Mouse (Mus musculus): ENCODE measurements around the gene Gas2l1. TPM values are rescaled to one million over a fixed set of nuclear protein-coding genes. Genes with fewer than 3 reads are reported as not detected.

The Gas2l1 gene
- polyA plus RNA-seq, 1 experiment from 2014 or later, result 24.9 TPM

DNA sequence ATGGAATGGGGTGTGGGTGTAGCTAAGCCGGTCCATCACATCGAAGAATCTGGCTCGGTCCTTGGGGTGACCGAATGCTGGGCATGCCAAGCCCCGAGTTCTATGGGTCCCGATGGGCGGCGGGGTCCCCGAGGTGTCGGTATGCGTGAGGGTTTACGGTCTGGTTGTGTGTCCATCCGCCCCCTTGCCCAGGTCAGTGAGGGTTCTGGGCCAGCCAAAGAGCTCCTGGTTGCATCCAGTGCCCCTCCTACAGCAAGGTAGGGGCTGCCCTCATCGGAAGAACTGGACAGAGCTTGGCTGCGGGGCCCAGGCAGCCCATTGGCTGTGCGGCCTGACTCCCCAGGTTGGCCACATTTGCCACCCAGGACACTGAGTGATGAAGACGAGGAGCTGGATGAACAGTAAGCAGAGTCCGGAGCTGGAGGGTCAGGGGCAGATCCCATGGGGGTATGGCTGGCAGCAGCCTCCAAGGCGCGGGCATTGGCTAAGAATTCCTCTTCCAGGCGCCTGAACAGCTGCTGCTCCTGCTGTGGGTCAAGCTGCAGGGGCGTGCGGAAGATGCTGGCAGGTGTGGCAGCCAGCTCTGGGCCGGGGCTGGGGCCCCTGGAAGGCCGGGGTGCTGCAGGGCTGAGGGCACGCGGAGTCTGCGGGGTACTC is 4.2 kb downstream of the Gas2l1 start:
- Histone ChIP-seq H3K9ac (replicated peaks; ENCODE audit: low read depth, low read length) (peak overlapping the region; percentile 39; the same call in 1 of the 2 replicates), H3K4me3 (ENCODE audit: low read depth, low read length) (peak overlapping the region; percentile 24; the same call in 1 of the 2 replicates), H3K27ac (ENCODE audit: low read depth, low read length) (no peak overlapping the region), H3K36me3 (ENCODE audit: control insufficient read depth, insufficient read depth, low read length) (peaks cover 10% of the 10 kb centered on the region; the same call in 1 of the 2 replicates), H3K4me2 (ENCODE audit: low read depth, low read length) (peak overlapping the region; percentile 54), H3K9me3 (ENCODE audit: control insufficient read depth, low read length) (no peaks in the 10 kb centered on the region), H3K4me1 (ENCODE audit: control insufficient read depth, insufficient read depth, low read length) (peaks cover 36% of the 10 kb centered on the region), H3K27me3 (ENCODE audit: control insufficient read depth, insufficient read depth, low read length) (peaks cover 49% of the 10 kb centered on the region)
- 47% methylated on average over 27 of the region's 28 CpGs for WGBS
- ATAC-seq (ENCODE audit: low read depth), result no peak

DNA sequence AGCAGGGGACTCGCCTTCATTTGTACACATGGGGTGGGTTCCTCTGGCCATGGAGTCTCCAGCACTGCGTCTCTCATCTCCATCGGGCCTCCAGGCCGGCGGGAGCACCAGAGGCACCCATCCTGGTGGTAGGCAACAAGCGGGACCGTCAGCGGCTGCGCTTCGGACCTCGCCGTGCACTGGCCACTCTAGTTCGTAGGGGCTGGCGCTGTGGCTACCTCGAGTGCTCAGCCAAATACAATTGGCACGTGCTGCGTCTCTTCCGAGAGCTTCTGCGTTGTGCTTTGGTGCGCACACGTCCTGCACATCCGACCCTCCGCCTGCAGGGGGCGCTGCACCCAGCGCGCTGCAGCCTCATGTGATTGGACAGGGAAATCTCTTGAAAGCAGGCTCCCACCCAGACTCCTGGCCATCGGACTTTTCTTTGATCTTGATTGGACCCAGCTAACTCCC is 5.4 kb downstream of the Gas2l1 start:
- no peak overlapping the region for H3K4me3 ChIP-seq (ENCODE audit: low read depth, low read length)
- H3K36me3 ChIP-seq (ENCODE audit: control insufficient read depth, insufficient read depth, low read length), result peaks cover 10% of the 10 kb centered on the region; the same call in 1 of the 2 replicates

DNA sequence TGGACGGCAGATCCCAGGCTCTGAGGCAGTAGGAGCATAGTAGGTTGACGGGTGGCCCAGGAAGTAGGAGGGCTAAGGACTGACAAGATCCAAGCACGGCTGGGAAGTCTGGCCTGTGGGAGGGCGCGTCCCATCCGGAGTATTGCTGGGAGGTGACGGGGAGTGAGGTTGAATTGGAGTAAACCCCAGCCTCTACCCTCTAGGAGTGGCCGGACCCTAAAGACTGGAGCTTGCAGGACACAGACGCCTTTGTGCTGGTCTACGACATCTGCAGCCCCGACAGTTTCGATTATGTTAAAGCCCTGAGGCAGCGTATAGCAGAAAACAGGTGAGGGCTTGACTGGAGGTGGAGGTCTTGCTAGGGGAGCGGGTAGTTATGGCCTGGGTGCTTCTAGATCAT is 5.9 kb downstream of the Gas2l1 start:
- ATAC-seq (ENCODE audit: low read depth), result no peak
- no peak overlapping the region for H3K9ac ChIP-seq (replicated peaks; ENCODE audit: low read depth, low read length)
- H3K36me3 ChIP-seq (ENCODE audit: control insufficient read depth, insufficient read depth, low read length), result peaks cover 10% of the 10 kb centered on the region; the same call in 1 of the 2 replicates
- peaks cover 32% of the 10 kb centered on the region for H3K4me1 ChIP-seq (ENCODE audit: control insufficient read depth, insufficient read depth, low read length)
- no peak overlapping the region for H3K27ac ChIP-seq (ENCODE audit: low read depth, low read length)
- H3K4me3 ChIP-seq (ENCODE audit: low read depth, low read length), result no peak overlapping the region; the same call in 1 of the 2 replicates
- H3K4me2 ChIP-seq (ENCODE audit: low read depth, low read length), result no peak overlapping the region
- H3K27me3 ChIP-seq (ENCODE audit: control insufficient read depth, insufficient read depth, low read length), result peaks cover 49% of the 10 kb centered on the region
- 21% methylated on average over 14 of the region's 14 CpGs for WGBS
- H3K9me3 ChIP-seq (ENCODE audit: control insufficient read depth, low read length), result no peaks in the 10 kb centered on the region

More for the DNA sequence above, 5.4 kb downstream of the Gas2l1 start:
- H3K27me3 ChIP-seq (ENCODE audit: control insufficient read depth, insufficient read depth, low read length), result peaks cover 49% of the 10 kb centered on the region
- H3K9ac ChIP-seq (replicated peaks; ENCODE audit: low read depth, low read length), result no peak overlapping the region
- H3K4me2 ChIP-seq (ENCODE audit: low read depth, low read length), result no peak overlapping the region
- ATAC-seq (ENCODE audit: low read depth), result no peak
- H3K27ac ChIP-seq (ENCODE audit: low read depth, low read length), result no peak overlapping the region
- H3K9me3 ChIP-seq (ENCODE audit: control insufficient read depth, low read length), result no peaks in the 10 kb centered on the region
- 14% methylated on average over 27 of the region's 27 CpGs for WGBS
- H3K4me1 ChIP-seq (ENCODE audit: control insufficient read depth, insufficient read depth, low read length), result peaks cover 36% of the 10 kb centered on the region

DNA sequence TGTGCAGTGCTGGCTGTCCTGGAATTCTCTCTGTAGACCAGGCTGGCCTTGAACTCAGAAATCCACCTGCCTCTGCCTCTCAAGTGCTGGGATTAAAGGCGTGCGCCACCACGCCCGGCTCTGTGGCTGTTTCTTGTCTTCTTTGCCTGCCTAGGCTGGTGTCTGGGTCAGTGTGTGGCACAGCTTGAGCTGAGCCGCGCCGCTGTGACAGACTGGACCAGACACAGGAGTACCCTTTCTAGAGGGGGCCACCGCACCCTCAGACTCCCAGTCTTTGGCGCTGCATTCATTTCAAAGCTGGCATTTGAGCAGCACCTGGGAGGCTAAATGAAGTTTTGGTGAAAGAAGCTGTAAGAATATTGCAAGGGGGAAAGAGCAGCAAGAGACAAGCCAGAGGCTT is 6.3 kb downstream of the Gas2l1 start:
- ATAC-seq (ENCODE audit: low read depth), result no peak
- Histone ChIP-seq H3K9me3 (ENCODE audit: control insufficient read depth, low read length) (no peaks in the 10 kb centered on the region), H3K9ac (replicated peaks; ENCODE audit: low read depth, low read length) (no peak overlapping the region), H3K27ac (ENCODE audit: low read depth, low read length) (no peak overlapping the region), H3K4me1 (ENCODE audit: control insufficient read depth, insufficient read depth, low read length) (peaks cover 28% of the 10 kb centered on the region), H3K4me3 (ENCODE audit: low read depth, low read length) (no peak overlapping the region; the same call in 1 of the 2 replicates), H3K36me3 (ENCODE audit: control insufficient read depth, insufficient read depth, low read length) (peaks cover 10% of the 10 kb centered on the region; the same call in 1 of the 2 replicates), H3K4me2 (ENCODE audit: low read depth, low read length) (no peak overlapping the region), H3K27me3 (ENCODE audit: control insufficient read depth, insufficient read depth, low read length) (peaks cover 49% of the 10 kb centered on the region)
- WGBS, result 32% methylated on average over 9 of the region's 9 CpGs

DNA sequence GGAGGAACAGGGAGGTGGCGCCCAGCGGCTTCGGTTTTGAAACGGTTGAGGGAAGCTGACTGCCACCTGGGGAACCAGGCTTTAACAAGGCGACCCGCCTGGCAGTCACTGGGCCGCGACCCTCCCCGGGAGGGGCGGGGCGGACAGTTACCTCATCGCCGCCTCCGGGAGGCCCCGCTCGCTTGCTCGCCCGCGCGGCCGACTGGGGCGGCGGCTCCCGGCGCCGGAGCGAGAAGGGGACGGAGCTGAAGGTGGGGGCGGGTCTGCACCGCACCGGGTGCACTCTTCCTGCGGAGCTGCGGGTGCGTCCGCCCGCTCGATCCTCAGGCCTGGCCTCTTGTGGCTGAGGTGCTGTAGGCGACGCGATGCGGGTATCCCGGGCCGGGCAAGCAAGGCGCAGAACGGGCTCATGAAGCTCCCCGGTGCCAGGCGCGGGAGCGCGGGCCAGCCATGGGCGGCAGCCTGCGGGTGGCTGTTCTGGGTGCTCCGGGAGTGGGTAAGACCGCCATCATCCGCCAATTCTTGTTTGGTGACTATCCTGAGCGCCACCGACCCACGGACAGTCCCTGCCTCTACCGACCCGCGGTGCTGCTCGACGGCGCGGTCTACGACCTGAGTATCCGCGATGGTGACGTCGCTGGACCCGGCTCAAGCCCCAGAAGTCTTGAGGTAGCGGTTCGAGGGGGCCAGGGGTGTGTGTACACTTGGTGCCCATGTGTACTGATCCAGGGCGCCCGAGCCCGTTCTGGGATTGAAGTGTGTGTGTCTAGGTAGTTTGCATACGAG is 7.1 kb downstream of the Gas2l1 start, which contains the start of gene Rasl10a:
Gene Rasl10a (plus strand): TSS at position 273 of the 786 bp plus-strand sequence.
- Histone ChIP-seq H3K9ac (replicated peaks; ENCODE audit: low read depth, low read length) (peak within 1 kb of the TSS; percentile 53), H3K4me1 (ENCODE audit: control insufficient read depth, insufficient read depth, low read length) (peaks cover 25% of the 10 kb centered on the region), H3K27ac (ENCODE audit: low read depth, low read length) (no peak within 1 kb of the TSS), H3K9me3 (ENCODE audit: control insufficient read depth, low read length) (no peaks in the 10 kb centered on the region), H3K27me3 (ENCODE audit: control insufficient read depth, insufficient read depth, low read length) (peaks cover 44% of the 10 kb centered on the region), H3K4me3 (ENCODE audit: low read depth, low read length) (peak within 1 kb of the TSS; percentile 42), H3K4me2 (ENCODE audit: low read depth, low read length) (peak within 1 kb of the TSS; percentile 79), H3K36me3 (ENCODE audit: control insufficient read depth, insufficient read depth, low read length) (peaks cover 10% of the 10 kb centered on the region; the same call in 1 of the 2 replicates)
- ATAC-seq (ENCODE audit: low read depth), result peak; percentile 15; the same call in 1 of the 2 replicates
- 3% methylated on average over 59 of the region's 77 CpGs for WGBS

DNA sequence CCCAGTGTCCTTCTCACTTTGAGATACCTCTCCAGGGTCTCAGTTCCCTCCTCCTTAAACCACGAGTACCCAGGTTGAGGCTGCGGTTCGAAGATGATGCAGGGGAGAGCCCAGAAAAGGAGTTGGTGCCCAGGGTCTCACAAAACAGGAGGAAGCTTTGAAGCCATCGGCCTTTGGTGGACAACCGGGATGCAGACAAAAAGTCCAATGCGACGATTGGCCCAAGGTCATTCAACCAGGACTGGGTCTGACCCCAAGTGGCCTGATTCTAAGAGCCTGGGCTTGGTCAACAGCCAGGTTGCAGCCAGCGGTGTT is 7.6 kb downstream of the Gas2l1 start:
- Histone ChIP-seq H3K4me2 (ENCODE audit: low read depth, low read length) (peak overlapping the region; percentile 79), H3K36me3 (ENCODE audit: control insufficient read depth, insufficient read depth, low read length) (peaks cover 10% of the 10 kb centered on the region; the same call in 1 of the 2 replicates), H3K4me1 (ENCODE audit: control insufficient read depth, insufficient read depth, low read length) (peaks cover 21% of the 10 kb centered on the region), H3K9ac (replicated peaks; ENCODE audit: low read depth, low read length) (no peak overlapping the region), H3K27me3 (ENCODE audit: control insufficient read depth, insufficient read depth, low read length) (peaks cover 38% of the 10 kb centered on the region), H3K9me3 (ENCODE audit: control insufficient read depth, low read length) (no peaks in the 10 kb centered on the region), H3K27ac (ENCODE audit: low read depth, low read length) (no peak overlapping the region), H3K4me3 (ENCODE audit: low read depth, low read length) (peak overlapping the region; percentile 42)
- ATAC-seq (ENCODE audit: low read depth), result no peak
- WGBS, result 15% methylated on average over 8 of the region's 8 CpGs

DNA sequence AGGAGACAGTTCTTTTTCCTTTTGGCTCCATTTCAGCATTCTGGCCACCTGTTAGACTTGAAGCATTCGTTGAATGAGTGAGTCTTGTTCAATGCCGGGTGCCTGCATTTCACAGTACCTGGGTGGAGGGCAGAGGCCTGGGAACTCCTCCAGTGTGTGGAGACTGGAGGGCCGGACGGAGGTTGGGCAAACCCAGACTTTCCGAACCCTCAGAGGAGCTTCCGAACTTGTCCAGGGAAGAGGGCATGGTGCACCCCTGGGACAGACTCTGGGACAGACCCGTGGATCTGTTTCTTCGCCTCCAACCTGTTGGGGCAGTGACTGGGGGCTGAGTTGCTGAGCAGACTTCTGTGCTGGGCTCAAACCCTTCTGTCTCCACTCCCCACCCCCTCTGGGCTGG is 8.1 kb downstream of the Gas2l1 start:
- H3K4me2 ChIP-seq (ENCODE audit: low read depth, low read length), result no peak overlapping the region
- peaks cover 17% of the 10 kb centered on the region for H3K4me1 ChIP-seq (ENCODE audit: control insufficient read depth, insufficient read depth, low read length)
- peaks cover 10% of the 10 kb centered on the region; the same call in 1 of the 2 replicates for H3K36me3 ChIP-seq (ENCODE audit: control insufficient read depth, insufficient read depth, low read length)
- 52% methylated on average over 8 of the region's 8 CpGs for WGBS
- H3K4me3 ChIP-seq (ENCODE audit: low read depth, low read length), result no peak overlapping the region
- H3K9ac ChIP-seq (replicated peaks; ENCODE audit: low read depth, low read length), result no peak overlapping the region
- H3K27me3 ChIP-seq (ENCODE audit: control insufficient read depth, insufficient read depth, low read length), result peaks cover 34% of the 10 kb centered on the region
- H3K27ac ChIP-seq (ENCODE audit: low read depth, low read length), result no peak overlapping the region
- no peaks in the 10 kb centered on the region for H3K9me3 ChIP-seq (ENCODE audit: control insufficient read depth, low read length)
- no peak for ATAC-seq (ENCODE audit: low read depth)

DNA sequence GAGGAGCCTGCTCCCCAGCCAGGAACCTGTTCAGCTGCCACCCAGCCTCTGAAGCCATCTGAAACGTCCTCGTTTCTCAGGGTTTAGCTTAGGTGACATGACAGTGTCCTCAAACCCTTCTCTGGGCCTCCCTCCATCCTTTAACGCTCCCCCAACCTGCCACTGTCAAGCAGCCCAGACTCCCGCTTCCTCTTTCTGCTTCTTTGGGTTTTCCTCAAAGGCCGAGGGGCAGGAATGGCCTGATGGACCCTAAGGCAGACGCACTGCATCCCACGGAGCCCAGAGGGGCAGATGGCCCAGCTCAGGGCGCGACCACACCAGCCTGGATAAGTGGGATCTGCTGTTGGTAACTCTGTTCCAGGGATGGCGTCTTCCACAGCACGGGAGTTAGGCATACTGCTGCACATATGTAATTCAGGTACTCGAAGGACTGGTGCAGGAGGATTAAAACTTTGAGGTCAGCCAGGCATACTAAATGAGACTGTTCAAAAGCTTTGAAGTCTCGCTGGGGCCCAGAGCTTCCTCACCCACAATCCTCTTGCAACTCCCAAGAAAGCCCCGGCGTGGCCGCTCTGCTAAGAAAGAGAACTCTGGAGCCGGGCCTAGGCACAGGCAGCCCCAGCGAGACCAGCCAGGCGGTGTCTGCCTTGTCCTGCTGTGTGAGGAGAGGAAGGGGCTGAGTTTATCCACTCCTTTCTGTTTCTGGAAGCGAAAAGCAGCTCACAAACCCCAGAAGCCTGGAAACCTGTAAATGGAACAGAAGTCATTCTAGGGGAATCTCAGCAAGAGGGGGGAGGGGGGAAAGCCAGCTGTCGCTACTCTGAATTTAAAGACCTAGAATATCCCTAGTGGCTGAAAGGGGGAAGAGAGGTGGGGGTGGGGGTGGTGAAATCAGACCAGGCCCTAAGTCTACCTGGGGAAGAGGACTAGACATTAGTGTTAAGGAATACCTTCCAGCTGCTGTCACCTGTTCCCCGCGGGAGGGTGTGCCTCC is 8.9 kb downstream of the Gas2l1 start:
- Histone ChIP-seq H3K9ac (replicated peaks; ENCODE audit: low read depth, low read length) (no peak overlapping the region), H3K4me1 (ENCODE audit: control insufficient read depth, insufficient read depth, low read length) (peaks cover 9% of the 10 kb centered on the region), H3K36me3 (ENCODE audit: control insufficient read depth, insufficient read depth, low read length) (peaks cover 9% of the 10 kb centered on the region; the same call in 1 of the 2 replicates), H3K27me3 (ENCODE audit: control insufficient read depth, insufficient read depth, low read length) (peaks cover 28% of the 10 kb centered on the region), H3K4me3 (ENCODE audit: low read depth, low read length) (no peak overlapping the region), H3K27ac (ENCODE audit: low read depth, low read length) (no peak overlapping the region), H3K4me2 (ENCODE audit: low read depth, low read length) (no peak overlapping the region), H3K9me3 (ENCODE audit: control insufficient read depth, low read length) (no peaks in the 10 kb centered on the region)
- WGBS, result 34% methylated on average over 23 of the region's 23 CpGs
- ATAC-seq (ENCODE audit: low read depth), result no peak

Measured in neural tube, embryonic 14.5 days (tissue).